Mouse (Mus musculus) olfactory bulb, adult 2 months (tissue): ENCODE measurements around the gene Ptbp3. TPM values are rescaled to one million over a fixed set of nuclear protein-coding genes. Genes with fewer than 3 reads are reported as not detected.
A peak's percentile ranks its signal among the peaks of the same experiment; 100 is the strongest.
"Not testable (repeated sequence)": the region's sequence is repeated elsewhere in the genome, so short reads cannot be mapped to it uniquely, and the experiment has no call there.

Experiments
- H3K27ac ChIP-seq: fragments of 200-500 bp; 2 replicates; pipeline ENCODE4 v1.5.1; 2012; ENCODE audit warnings: low read depth, low read length; ENCODE audit not compliant: insufficient read depth
- H3K4me1 ChIP-seq: fragments of 200-500 bp; 2 replicates; pipeline ENCODE4 v1.6.1; 2012; ENCODE audit warnings: low read length; ENCODE audit not compliant: control insufficient read depth, insufficient read depth
- H3K4me3 ChIP-seq: fragments of 200-500 bp; 2 replicates; pipeline ENCODE4 v1.5.1; 2012; ENCODE audit warnings: mild to moderate bottlenecking, low read depth, low read length, moderate library complexity; ENCODE audit not compliant: insufficient read depth
- CTCF ChIP-seq: fragments of 200-500 bp; IDR thresholded peaks from 2 replicates; pipeline ENCODE4 v1.5.1; 2012; ENCODE audit warnings: low read depth, mild to moderate bottlenecking, low read length, moderate library complexity; ENCODE audit not compliant: insufficient read depth
- POLR2A ChIP-seq: fragments of 200-500 bp; IDR thresholded peaks from 2 replicates; pipeline ENCODE4 v1.6.1; 2012; ENCODE audit warnings: mild to moderate bottlenecking, low read depth, low read length, moderate library complexity; ENCODE audit not compliant: insufficient read depth
- WGBS: fragments of 180-500 bp; shearing (Covaris S2); methylation state at CpG from one replicate; pipeline ENCODE4 v1.1.7; 2018; 5-methylcytosine and 5-hydroxymethylcytosine counted together
- polyA plus RNA-seq: library from polyadenylated mRNA; stranded (reverse); fragments of >200 nt; gene quantifications from 2 replicates; pipeline ENCODE4 v1.2.4, GENCODE M21; 2012; ENCODE audit warnings: low replicate concordance; ENCODE audit not compliant: missing spikeins, insufficient read depth, insufficient read length

The Ptbp3 gene
- polyA plus RNA-seq, 1 experiment: not detected

DNA sequence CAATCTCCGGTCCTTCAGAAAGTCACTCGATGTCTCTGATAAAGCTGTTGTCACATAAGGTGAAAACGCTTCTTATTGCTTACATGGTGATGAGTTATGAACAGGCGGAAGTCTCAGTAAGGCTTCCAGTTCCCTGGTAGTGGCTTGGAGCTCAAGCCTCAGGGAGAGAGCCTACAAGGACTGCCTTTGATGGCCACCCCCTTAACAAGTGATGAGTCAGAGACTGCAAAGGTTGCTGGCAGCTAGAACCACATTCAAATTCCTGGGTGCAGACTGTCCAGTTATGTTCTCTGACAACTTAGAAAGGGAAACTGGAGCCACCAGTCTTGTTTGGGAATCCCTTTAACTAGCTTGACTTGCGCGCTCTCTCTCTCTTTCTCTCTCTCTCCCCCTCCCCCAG, 11.0 kb upstream of the Ptbp3 start:
- Histone ChIP-seq H3K4me1 (no peaks in the 10 kb centered on the region), H3K4me3 (no peak overlapping the region), H3K27ac (no peak overlapping the region)
- 97% methylated on average over 6 of the region's 6 CpGs for WGBS
- TF ChIP-seq POLR2A (no peak), CTCF (no peak)

- Histone ChIP-seq H3K4me1 (no peaks in the 10 kb centered on the region), H3K4me3 (no peak overlapping the region), H3K27ac (no peak overlapping the region)
- 80% methylated on average over 6 of the region's 6 CpGs for WGBS
- TF ChIP-seq CTCF (no peak), POLR2A (no peak)
These were observed 9.0 kb upstream of the Ptbp3 start for GRCm38 (mm10) chr4:59558096-59558720.

GRCm38 (mm10) chr4:59557343-59557742, 8.2 kb upstream of the Ptbp3 start:
- 97% methylated on average over 4 of the region's 4 CpGs for WGBS
- H3K4me3 ChIP-seq, H3K27ac ChIP-seq, H3K4me1 ChIP-seq: not testable (repeated sequence)

DNA sequence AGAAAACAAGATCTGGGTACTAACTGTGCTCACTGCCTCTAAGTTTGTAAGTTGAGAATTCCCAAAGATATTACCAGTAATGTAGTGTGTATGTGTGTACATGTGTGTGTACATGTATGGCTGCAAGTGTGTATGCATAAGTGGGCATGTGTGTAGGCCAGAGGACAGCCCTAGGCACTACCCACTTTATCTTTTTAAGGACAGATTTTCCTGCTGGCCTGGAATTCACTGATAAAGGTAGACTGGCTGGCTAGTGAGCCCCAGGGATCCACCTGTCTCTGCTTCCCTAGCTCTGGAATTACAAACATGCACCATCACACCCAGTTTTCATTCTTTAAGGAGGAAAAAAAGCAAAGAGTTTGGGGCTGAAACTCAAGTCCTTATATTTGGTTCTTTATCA, 6.0 kb upstream of the Ptbp3 start:
- Histone ChIP-seq H3K4me1 (no peaks in the 10 kb centered on the region), H3K27ac (no peak overlapping the region), H3K4me3 (no peak overlapping the region)
- TF ChIP-seq CTCF (no peak), POLR2A (no peak)

GRCm38 (mm10) chr4:59553576-59553975, 4.4 kb upstream of the Ptbp3 start:
- TF ChIP-seq POLR2A (no peak), CTCF (no peak)
- no peaks in the 10 kb centered on the region for H3K4me1 ChIP-seq
- no peak overlapping the region for H3K4me3 ChIP-seq
- H3K27ac ChIP-seq: no peak overlapping the region
- WGBS: 74% methylated on average over 3 of the region's 3 CpGs

- no peak for TF ChIP-seq POLR2A
- TF ChIP-seq CTCF: no peak
- Histone ChIP-seq H3K4me3 (no peak overlapping the region), H3K27ac (no peak overlapping the region), H3K4me1 (no peaks in the 10 kb centered on the region)
- WGBS: 95% methylated on average over 5 of the region's 5 CpGs
These were observed 3.7 kb upstream of the Ptbp3 start for GRCm38 (mm10) chr4:59552835-59553234.

- 89% methylated on average over 1 of the region's 1 CpGs for WGBS
- Histone ChIP-seq H3K4me1 (no peaks in the 10 kb centered on the region), H3K27ac (no peak overlapping the region), H3K4me3 (no peak overlapping the region)
- TF ChIP-seq CTCF (no peak), POLR2A (no peak)
These were observed 2.7 kb upstream of the Ptbp3 start for GRCm38 (mm10) chr4:59551901-59552300.

GRCm38 (mm10) chr4:59549977-59550560, 905 bp upstream of the Ptbp3 start:
- Histone ChIP-seq H3K4me1 (no peaks in the 10 kb centered on the region), H3K27ac (no peak overlapping the region), H3K4me3 (peak overlapping the region; percentile 62; the same call in 1 of the 2 replicates)
- WGBS: 24% methylated on average over 11 of the region's 11 CpGs
- TF ChIP-seq POLR2A: no peak
- TF ChIP-seq CTCF: no peak

- Histone ChIP-seq H3K27ac (peak overlapping the region; percentile 90), H3K4me3 (peak overlapping the region; percentile 99), H3K4me1 (no peaks in the 10 kb centered on the region)
- under 1% methylated on average over 82 of the region's 83 CpGs for WGBS
- no peak for TF ChIP-seq POLR2A
- no peak for TF ChIP-seq CTCF
These were observed 497 bp downstream of the Ptbp3 start for GRCm38 (mm10) chr4:59548560-59549174.

GRCm38 (mm10) chr4:59548011-59548559, 1.1 kb downstream of the Ptbp3 start:
- Histone ChIP-seq H3K4me3 (peak overlapping the region; percentile 99), H3K4me1 (no peaks in the 10 kb centered on the region), H3K27ac (peak overlapping the region; percentile 90; the same call in 1 of the 2 replicates)
- TF ChIP-seq POLR2A (no peak), CTCF (no peak)
- WGBS: 10% methylated on average over 18 of the region's 18 CpGs
